Mouse (Mus musculus) layer of hippocampus, adult 18-20 months (tissue): Measurements from ENCODE around the gene Lmna. TPM values are rescaled to one million over a fixed set of nuclear protein-coding genes. Genes with fewer than 3 reads are reported as not detected.

ENCODE experiments used
- DNase-seq, 2 experiments: peaks; one replicate each; pipeline ENCODE4 v3.0.0; 2022; ENCODE audit warnings: low spot score in 2 of 2
- microRNA-seq, 2 experiments: library from miRNA; unstranded; fragments of <30 nt; microRNA quantifications; one replicate each; pipeline ENCODE4 v1.2.0; 2021
- total RNA-seq, 2 experiments: library from RNA; stranded (reverse); gene quantifications; 2 replicates each; pipeline ENCODE4 v1.2.3; 2021

Gene Lmna
- total RNA-seq, 2 experiments from 2014 or later: 36.5 to 40.2 TPM

DNA sequence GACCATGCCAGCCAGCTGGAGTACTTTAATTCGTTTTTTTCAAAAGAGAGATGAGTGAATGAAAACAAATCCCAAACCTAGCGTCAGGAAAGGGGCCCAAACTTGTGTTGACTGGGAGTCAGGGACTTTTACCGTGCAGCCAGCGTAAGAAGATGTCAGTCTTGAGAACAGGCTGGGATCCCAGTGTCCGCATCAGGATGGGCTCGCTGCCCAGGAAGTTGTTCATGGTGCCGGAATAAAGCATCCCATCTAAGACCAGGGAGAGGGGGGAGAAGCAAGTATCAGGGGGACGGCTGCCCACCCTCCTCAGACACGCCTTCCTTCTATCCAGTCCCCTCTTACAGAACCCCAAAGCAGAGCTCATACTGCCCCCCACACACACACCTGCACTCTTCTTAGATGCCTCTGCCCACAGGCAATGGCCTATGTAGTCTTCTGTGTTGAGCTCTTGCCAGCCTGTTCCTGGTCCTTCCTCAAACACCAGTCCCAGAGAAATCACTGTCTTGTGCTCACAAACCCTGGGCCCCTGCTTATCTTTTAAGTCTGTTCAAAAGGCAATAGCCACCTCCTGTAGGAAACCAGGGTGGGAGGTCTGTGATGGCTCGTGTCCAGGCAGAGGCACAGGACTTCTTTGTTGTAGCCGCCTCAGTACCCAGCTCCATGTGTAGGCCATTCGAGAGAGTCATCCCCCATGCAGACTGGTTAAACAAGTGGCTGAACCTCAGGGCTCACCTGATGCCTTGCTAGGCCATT is 59.2 kb downstream of the Lmna start:
- no peak for DNase-seq

DNA sequence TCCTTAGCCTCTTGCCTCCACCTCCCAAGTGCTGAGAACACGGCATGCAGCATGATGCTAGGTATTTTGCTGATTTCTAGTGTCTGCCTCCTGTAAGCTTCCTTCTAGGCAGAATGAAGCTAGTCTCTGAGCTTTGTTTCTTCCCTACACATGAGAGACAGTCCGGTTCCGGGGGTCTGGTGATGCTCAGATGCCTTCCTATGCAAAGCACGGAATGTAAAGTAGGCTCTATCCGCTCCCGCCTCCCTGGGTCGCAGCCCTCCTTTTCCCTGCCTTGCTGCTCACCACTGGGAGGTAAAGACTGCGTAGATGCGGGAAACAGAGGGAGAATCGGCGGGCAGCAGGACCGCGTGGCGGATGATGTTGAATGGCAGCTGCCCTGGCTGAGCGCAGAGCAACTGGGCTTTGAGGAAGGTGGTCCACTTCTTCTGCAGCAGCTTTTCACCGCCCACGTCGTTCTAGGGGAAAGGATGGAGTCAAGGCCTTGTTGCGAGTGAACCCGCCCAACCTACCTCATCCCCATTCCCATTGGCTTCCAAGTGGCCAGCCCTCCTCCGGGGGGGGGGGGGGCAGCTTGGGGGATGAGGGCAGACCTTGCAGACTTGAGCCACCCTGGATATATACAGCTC is 60.2 kb downstream of the Lmna start:
- no peak for DNase-seq

DNA sequence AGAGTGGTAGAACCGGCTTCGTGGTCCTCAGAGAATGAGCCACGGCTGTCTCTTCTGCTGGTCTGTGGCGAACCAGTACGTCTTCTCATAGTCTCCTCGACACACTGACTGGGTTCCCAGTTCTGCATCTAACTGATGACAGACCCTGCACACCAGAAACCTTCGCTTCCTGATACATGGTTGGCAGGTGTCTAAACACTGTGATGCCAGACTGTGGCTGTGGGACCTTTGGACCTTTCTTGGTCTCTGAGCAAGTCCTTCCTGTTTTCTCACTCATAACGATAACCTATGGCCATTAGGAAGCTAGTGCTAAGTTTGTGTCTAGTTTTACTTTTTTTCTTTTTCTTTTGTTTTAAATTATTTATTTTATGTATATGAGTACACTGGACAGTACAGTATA is 61.3 kb downstream of the Lmna start:
- no peak for DNase-seq

DNA sequence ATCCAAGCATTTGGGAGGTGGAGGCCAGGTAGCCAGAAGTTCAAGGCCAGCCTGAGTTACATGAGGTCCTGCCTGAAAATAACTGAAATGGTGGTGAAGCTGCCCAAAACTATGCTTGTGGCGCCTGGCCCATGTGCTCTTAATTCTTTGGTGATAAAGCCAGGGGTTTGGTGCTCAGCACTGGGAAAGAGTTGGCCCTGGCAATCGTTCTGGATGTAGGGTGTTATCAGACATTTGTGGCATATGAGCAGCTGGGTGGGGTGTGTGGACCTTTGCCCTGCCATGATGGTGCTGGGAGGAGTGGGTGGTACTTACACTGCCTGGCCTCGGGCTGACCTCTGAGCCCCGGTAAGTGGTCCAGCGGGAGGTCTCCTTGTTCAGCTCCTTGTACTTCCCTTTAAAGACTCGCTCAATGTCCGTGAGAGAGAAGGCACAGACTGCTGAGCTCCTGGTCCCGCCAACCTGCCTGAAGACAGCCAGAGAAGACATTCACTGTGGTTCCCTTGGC is 62.0 kb downstream of the Lmna start:
- DNase-seq: no peak

DNA sequence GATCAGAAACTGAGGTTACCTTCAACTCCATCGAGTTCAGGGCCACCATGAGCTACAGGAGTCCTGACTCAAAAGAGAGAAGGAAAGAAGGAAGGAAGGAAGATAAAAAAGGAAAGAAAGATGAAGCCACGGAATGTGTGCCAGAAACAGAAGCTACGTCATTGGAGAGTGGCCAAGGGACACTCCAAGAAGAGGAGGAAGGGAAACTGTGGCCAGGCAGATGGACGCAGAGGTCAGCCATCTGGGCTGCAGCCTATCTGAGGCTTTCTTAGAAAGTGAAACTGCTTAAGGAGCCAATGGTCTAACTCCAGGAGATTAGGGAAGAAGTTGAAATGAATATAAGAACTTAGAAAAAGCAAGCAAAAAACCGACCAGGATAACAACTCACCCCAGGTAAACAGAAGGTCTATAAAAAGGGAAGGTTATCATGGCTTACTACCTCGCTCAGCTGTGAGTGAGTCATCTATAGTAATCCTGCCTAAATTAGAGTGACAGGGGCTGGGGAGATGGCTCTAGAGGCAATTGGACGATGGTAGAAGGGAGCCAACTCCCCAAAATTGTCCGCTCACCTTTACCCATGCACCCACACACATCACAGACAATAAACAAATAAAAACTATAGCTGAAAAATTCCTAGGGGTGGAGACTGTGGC is 63.2 kb downstream of the Lmna start:
- no peak for DNase-seq

DNA sequence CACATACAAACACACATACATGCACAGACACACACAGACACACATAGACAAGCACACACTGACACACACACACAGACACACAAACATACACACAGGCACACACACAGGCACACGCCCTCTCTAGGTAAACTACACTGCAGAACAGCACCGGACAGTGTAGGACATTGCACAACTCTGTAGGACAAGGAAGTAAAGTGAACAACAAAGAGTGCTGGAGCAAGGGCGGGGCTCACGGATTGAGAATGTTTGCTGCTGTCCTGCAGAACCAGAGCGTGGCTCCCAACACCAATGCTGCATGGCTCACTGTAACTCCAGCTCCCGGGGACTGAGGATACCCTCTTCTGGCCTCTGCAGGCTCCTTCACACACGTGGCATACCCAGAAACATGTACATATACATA is 66.9 kb downstream of the Lmna start:
- DNase-seq: no peak

DNA sequence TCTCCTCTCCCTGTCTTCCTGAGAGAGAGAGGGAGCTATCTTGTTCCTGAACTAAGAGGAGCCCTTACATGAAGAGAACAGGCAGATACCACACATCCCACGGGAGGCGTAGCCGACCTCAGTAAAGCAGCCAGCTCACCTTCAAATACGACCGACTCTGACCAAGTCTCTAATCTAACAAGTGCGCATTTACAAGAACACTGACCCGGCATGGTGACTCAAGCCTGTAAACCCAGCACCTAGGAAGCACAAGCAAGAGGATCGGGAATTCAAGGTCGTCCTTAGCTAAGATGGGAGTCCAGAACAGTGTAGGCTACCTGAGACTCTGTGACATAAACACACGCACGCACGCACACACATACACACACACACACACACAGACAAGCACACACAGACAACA is 67.3 kb downstream of the Lmna start:
- no peak for DNase-seq

DNA sequence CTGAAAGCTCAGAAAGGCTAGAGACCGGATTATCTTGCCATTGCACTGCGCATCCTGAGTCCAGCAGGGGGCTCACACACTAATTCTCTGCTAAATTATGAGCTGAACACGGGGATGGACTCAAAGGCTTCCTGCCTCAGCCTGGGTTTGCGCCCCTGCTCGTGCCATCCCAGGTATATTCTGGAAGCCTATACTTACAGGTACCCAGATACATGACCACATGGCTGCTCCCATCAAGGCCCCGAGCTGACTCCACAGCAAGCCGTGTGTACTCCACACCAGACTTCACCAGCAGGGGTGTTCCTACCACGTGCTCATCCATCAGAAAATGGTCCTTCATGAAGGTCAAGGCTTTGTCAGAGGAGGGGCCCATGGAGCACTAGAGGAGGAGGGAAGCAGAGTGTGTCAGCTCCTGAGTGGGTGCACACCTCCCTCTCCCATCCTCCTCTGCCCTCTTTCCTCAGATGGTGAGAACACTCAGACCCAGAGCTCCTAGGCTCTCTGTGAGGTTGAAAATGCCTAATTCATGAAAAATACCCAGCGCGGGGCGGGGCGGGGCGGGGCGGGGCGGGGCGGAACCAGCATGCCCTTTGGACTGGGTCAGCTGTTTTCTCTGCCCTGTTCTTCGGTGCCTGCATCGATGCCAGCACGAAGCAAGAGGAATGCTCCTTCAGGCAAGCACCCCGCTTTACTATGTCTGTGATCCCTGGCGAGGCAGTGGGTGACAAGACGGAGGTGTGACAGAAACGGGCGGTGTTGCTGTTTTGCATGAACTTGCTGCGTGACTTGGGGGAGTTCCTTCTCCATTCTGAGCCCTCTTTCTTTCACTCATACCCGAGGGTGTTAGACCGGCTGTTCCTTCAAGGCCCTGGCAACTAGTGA is 69.0 kb downstream of the Lmna start:
- peak in 1 of 2 experiments; percentile 56 for DNase-seq

DNA sequence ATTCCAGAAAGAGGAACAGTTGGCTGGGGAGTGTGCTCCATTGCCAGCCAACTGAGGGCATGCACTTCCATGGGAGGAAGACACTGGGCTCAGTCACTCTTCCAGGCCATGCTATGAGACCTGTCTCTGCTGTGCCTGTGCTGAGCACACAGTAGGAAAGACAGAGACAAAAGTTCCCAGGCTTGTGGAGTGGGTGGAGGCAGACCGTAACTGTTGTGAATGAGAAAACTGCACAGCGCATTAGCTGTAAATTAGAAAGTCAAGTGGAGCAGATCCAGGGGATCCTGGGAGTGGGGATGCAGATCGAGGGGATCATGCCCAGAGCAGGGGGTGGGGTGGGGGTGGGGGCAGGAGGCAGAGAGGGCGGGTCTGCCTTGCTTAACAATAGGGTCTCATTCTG is 70.2 kb downstream of the Lmna start:
- DNase-seq: no peak

DNA sequence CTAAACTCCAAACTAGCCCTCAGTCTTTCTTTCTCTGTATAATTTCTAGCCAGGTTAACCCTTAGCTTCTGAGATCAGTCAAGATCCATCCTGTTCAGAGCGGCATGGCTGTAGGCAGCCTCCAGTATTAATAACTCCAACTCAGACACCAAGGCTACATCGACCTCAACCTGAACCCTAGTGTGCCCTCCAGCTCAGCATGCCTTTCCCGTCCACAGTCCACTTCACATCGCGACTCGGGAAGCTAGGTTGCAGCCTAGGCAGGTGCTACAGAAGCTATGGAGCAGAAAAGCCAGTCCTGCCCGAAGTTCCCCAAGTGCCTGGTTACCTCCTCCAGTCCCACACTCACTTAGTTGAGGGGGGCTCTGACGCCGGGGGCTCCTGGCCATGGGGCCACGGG is 72.3 kb downstream of the Lmna start:
- DNase-seq: no peak

DNA sequence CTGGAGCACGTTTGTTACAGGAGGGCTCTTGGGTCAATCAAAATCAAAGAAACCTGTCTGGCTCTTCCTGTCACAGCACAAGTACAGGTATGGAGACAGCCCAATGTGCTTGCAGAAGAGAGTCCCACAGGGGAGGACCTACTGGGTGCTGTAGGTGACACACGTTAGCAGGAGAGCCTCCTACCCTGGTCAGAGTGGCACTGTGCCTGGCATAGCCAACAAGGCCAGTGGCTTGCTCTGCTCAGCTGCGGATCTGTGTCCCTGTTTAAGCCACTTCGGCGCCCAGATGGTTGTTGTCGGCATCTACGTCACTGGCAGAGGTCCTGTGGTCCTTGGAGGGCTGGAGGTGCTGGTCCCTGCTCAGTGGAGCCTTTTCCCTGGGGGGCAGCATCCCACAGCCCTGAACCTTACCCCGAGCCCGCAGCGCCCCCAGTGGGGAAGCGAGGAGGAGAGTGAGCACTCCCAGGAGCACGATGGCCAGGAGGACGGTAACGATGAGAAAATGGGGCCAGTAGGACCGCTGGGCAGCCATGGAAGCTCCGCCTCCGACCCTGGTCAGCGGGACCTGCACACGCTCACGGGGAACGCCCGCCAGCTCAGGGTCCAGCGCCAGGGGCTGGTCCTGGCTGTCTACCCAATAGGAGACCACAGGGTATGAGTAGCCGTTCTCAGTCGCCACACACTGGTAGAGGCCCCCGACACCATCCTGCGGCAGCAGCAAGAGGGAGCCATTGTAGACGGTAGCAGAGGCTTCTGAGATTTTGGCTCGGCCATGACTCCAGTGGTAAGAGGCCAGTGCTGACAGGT is 73.2 kb downstream of the Lmna start:
- peak; percentile 34 to 53 for DNase-seq

DNA sequence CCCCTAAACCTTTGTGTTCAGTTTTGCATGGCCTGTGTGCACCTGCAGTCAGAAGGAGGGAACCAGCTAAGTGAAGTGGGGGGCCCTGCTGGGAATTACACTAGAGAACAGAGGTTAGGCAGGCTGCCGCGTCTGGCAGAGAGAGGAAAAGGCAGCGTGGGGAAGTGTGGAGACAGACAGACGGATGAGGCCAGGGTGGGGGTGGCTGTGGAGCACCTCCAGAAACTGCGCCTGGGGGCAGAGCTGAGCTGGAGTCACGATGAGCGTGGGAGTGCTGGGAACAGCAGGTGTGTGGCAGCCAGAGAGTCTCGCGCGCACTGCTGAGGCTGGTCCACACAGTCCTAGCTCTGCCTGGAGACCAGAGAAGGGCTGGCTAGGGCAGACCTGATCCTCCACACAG is 74.2 kb downstream of the Lmna start:
- DNase-seq: peak; percentile 83 to 91

Small RNA genes within 50 kb of the gene (microRNA-seq; reads per million reads assigned to microRNA genes)
- 0 to 0.20 reads per million in 2 experiments for gene Mir1905
- 0.39 to 0.99 reads per million in 2 experiments for gene Mir7011

Other genes with a start within 250 kb of the Lmna start
- under 1 TPM; 0.52 to 0.71 TPM for gene Gm38392, start 222.7 kb downstream of the Lmna start, total RNA-seq
- 1 to 10 TPM; 2.7 to 3.9 TPM for gene Tsacc, start 213.0 kb downstream of the Lmna start, total RNA-seq
- gene Cct3, start 212.8 kb downstream of the Lmna start, total RNA-seq: 100 to 1,000 TPM; 186 to 189 TPM
- 10 to 100 TPM; 89.8 to 94.5 TPM for gene Glmp, start 184.9 kb downstream of the Lmna start, total RNA-seq
- 1 to 10 TPM; 1.5 to 2.3 TPM for gene Tmem79, start 173.8 kb downstream of the Lmna start, total RNA-seq
- gene Smg5, start 173.7 kb downstream of the Lmna start, total RNA-seq: 10 to 100 TPM; 64.5 to 65.7 TPM
- gene Paqr6, start 145.4 kb downstream of the Lmna start, total RNA-seq: 10 to 100 TPM; 14.0 to 16.6 TPM
- under 1 TPM; 0.23 to 0.97 TPM for gene Bglap3, start 137.2 kb downstream of the Lmna start, total RNA-seq
- gene Bglap2, start 131.3 kb downstream of the Lmna start, total RNA-seq: not detected
- gene Bglap, start 125.5 kb downstream of the Lmna start, total RNA-seq: not detected
- gene Pmf1, start 99.6 kb downstream of the Lmna start, total RNA-seq: 1 to 10 TPM; 5.9 to 6.5 TPM
- gene Slc25a44, start 84.8 kb downstream of the Lmna start, total RNA-seq: 10 to 100 TPM; 71.9 to 73.0 TPM
- 10 to 100 TPM; 40.4 to 41.5 TPM for gene Sema4a, start 48.8 kb downstream of the Lmna start, total RNA-seq
- gene Mex3a, start 22.4 kb upstream of the Lmna start, total RNA-seq: 1 to 10 TPM; 2.0 to 2.2 TPM
- gene Rab25, start 38.3 kb upstream of the Lmna start, total RNA-seq: not detected
- gene Lamtor2, start 43.1 kb upstream of the Lmna start, total RNA-seq: 100 to 1,000 TPM; 112 to 113 TPM
- 100 to 1,000 TPM; 118 to 122 TPM for gene Ubqln4, start 43.8 kb upstream of the Lmna start, total RNA-seq
- 10 to 100 TPM; 91.5 to 97.2 TPM for gene Ssr2, start 65.9 kb upstream of the Lmna start, total RNA-seq
- 100 to 1,000 TPM; 237 to 255 TPM for gene Arhgef2, start 96.0 kb upstream of the Lmna start, total RNA-seq
- gene Rxfp4, start 143.2 kb upstream of the Lmna start, total RNA-seq: not detected
- gene Khdc4, start 175.8 kb upstream of the Lmna start, total RNA-seq: 10 to 100 TPM; 49.3 to 59.6 TPM
- 10 to 100 TPM; 37.7 to 43.0 TPM for gene Rit1, start 206.9 kb upstream of the Lmna start, total RNA-seq